In the genomic region with DNA sequence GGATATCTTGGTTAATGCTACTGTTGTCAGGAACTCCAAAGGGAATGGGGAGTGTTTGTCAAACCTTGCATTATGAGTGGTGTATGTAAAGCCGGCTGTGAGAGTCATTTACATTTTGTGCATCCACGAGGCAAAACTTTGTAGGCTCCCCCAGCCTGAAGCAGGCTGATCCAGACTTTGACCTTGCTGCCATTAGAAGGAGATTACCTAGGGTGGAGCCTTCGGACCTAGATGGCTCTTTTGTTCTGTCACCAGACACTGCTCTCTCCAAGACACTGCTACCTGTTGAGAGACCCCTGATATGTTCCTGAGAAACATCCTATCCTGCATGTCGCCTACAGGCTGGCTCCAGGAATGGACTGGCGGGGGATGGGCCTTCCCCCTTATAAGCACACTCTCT, we compare ENCODE assay signal across 26 mouse cellular contexts. TPM values are rescaled to one million over a fixed set of nuclear protein-coding genes. Genes with fewer than 3 reads are reported as not detected.
DNase-seq lines count a peak whose midpoint lies in the region; ATAC-seq and TF ChIP-seq lines count a peak whose summit lies in the region.
"Had no signal": no experiment of that assay in that cellular context is flagged by ENCODE, and none has a peak within 500 bp of the region (broad histone marks: within the 10 kb centered on the region; RNA-seq: fewer than 3 reads in every experiment).

No protein-coding gene starts in this region.

- DNase-seq in heart, adult 11 months, result peak; percentile 74
- DNase-seq in heart, adult 9 months (ENCODE audit: low spot score in 2 of 2), result no peak
- no peak for DNase-seq in liver, embryonic 11.5 days (ENCODE audit: low spot score)
- DNase-seq in ES-E14 (ENCODE audit: low read depth, low spot score) (peak; percentile 19), ZHBTc4 (ENCODE audit: low read depth, low spot score) (peak; percentile 76)
- no peak for DNase-seq in midbrain, embryonic 11.5 days (ENCODE audit: low spot score, missing footprints)
- DNase-seq: adrenal gland, adult 2 months; adrenal gland, postnatal 10 days; adrenal gland, postnatal 25 days; B cell, adult 2 months; cerebellum, adult 11-12 months; cerebellum, adult 2 months; cerebellum, adult 9-10 months; cerebellum, postnatal 14 days; cerebellum, postnatal 36 days; embryo, embryonic 11 days had no signal

- no peak for ATAC-seq in liver, embryonic 15.5 days (ENCODE audit: insufficient read depth)
- no peak for ATAC-seq in liver, embryonic 11.5 days (replicated peaks; ENCODE audit: low FRiP score)
- ATAC-seq in midbrain, embryonic 11.5 days (ENCODE audit: low FRiP score), result no peak
- no peak for ATAC-seq in cerebellum, adult (ENCODE audit: insufficient number of reproducible peaks, low FRiP score, low TSS enrichment)
- ATAC-seq: CD4-positive, CD25-positive, alpha-beta regulatory T cell, adult 4 months; forebrain, embryonic 14.5 days; forebrain, embryonic 16.5 days had no signal

- in situ Hi-C loops in ES-E14 (cut with MboI; ENCODE audit: low sequenced_read_pairs in 2 of 2, unreplicated experiment in 2 of 2), result no loop called here

- H3K9me3 ChIP-seq in liver, embryonic 15.5 days (replicated peaks), result no peaks in the 10 kb centered on the region
- no peaks in the 10 kb centered on the region for H3K9me3 ChIP-seq in liver, embryonic 11.5 days (ENCODE audit: control insufficient read depth, low read length)
- peaks cover 9% of the 10 kb centered on the region for H3K9me3 ChIP-seq in ES-E14 (ENCODE audit: control insufficient read depth, insufficient read depth, low read depth, low read length)
- H3K9me3 ChIP-seq in midbrain, embryonic 11.5 days (ENCODE audit: control insufficient read depth, low read length), result no peaks in the 10 kb centered on the region
- H3K9me3 ChIP-seq: embryonic facial prominence, embryonic 13.5 days; embryonic facial prominence, embryonic 15.5 days; forebrain, embryonic 10.5 days; forebrain, embryonic 12.5 days had no signal

- WGBS in liver, embryonic 15.5 days (ENCODE audit: insufficient replicate concordance), result 70% methylated on average over 5 of the region's 5 CpGs
- WGBS in liver, embryonic 11.5 days, result 66% methylated on average over 5 of the region's 5 CpGs
- WGBS in midbrain, embryonic 11.5 days, result 68% methylated on average over 5 of the region's 5 CpGs

- H3K4me2 ChIP-seq in liver, embryonic 15.5 days, result no peak overlapping the region
- H3K4me2 ChIP-seq in liver, embryonic 11.5 days, result no peak overlapping the region
- no peak overlapping the region for H3K4me2 ChIP-seq in midbrain, embryonic 11.5 days
- H3K4me2 ChIP-seq: embryonic facial prominence, embryonic 13.5 days; embryonic facial prominence, embryonic 15.5 days; forebrain, embryonic 12.5 days had no signal

- H3K9ac ChIP-seq in liver, embryonic 15.5 days, result no peak overlapping the region
- H3K9ac ChIP-seq in liver, embryonic 11.5 days (ENCODE audit: low read depth, low read length), result no peak overlapping the region
- H3K9ac ChIP-seq in ES-E14 (ENCODE audit: insufficient read depth, low read depth, low read length, poor library complexity, severe bottlenecking), result no peak overlapping the region
- no peak overlapping the region for H3K9ac ChIP-seq in midbrain, embryonic 11.5 days (ENCODE audit: low read length)
- H3K9ac ChIP-seq: embryonic facial prominence, embryonic 13.5 days; embryonic facial prominence, embryonic 15.5 days; forebrain, embryonic 12.5 days had no signal

- no peaks in the 10 kb centered on the region for H3K27me3 ChIP-seq in liver, embryonic 15.5 days
- H3K27me3 ChIP-seq in liver, embryonic 11.5 days (replicated peaks; ENCODE audit: control insufficient read depth, insufficient read depth, low read length), result no peaks in the 10 kb centered on the region
- no peaks in the 10 kb centered on the region for H3K27me3 ChIP-seq in midbrain, embryonic 11.5 days (ENCODE audit: control insufficient read depth, insufficient read depth, low read length)
- H3K27me3 ChIP-seq: embryonic facial prominence, embryonic 13.5 days; embryonic facial prominence, embryonic 15.5 days had no signal

- H3K4me1 ChIP-seq in liver, embryonic 15.5 days (replicated peaks), result peaks cover 67% of the 10 kb centered on the region
- H3K4me1 ChIP-seq in liver, embryonic 11.5 days (replicated peaks; ENCODE audit: control insufficient read depth, insufficient read depth, low read length), result peaks cover 20% of the 10 kb centered on the region
- peaks cover 2 to 5% of the 10 kb centered on the region in 2 experiments; a peak in 2 of 4 replicates for H3K4me1 ChIP-seq in ES-E14 (ENCODE audit: control insufficient read depth in 2 of 2, insufficient read depth in 2 of 2, low read length in 2 of 2, poor library complexity in 1 of 2)
- H3K4me1 ChIP-seq in midbrain, embryonic 11.5 days (ENCODE audit: control insufficient read depth, insufficient read depth, low read length), result no peaks in the 10 kb centered on the region
- H3K4me1 ChIP-seq: embryonic facial prominence, embryonic 13.5 days; embryonic facial prominence, embryonic 15.5 days; forebrain, embryonic 12.5 days had no signal

- 0 out of 2 replicates have a peak overlapping the region, but pooled peaks have one; percentile 7 for H3K27ac ChIP-seq in liver, embryonic 15.5 days (replicated peaks)
- H3K27ac ChIP-seq in liver, embryonic 11.5 days (ENCODE audit: low read depth, low read length), result no peak overlapping the region
- no peak overlapping the region for H3K27ac ChIP-seq in ES-E14 (ENCODE audit: insufficient read depth, low read depth, low read length, poor library complexity, severe bottlenecking)
- H3K27ac ChIP-seq in midbrain, embryonic 11.5 days (ENCODE audit: low read depth, low read length), result no peak overlapping the region
- H3K27ac ChIP-seq: embryonic facial prominence, embryonic 13.5 days; embryonic facial prominence, embryonic 15.5 days; forebrain, embryonic 10.5 days; forebrain, embryonic 12.5 days had no signal

- H3K36me3 ChIP-seq in liver, embryonic 15.5 days (replicated peaks), result no peaks in the 10 kb centered on the region
- H3K36me3 ChIP-seq in liver, embryonic 11.5 days (ENCODE audit: control insufficient read depth, insufficient read depth, low read length), result no peaks in the 10 kb centered on the region
- no peaks in the 10 kb centered on the region for H3K36me3 ChIP-seq in ES-E14 (ENCODE audit: control insufficient read depth, insufficient read depth, low read length, poor library complexity, severe bottlenecking)
- no peaks in the 10 kb centered on the region for H3K36me3 ChIP-seq in midbrain, embryonic 11.5 days (ENCODE audit: control insufficient read depth, insufficient read depth, low read length)
- H3K36me3 ChIP-seq: embryonic facial prominence, embryonic 13.5 days; embryonic facial prominence, embryonic 15.5 days; forebrain, embryonic 10.5 days; forebrain, embryonic 12.5 days had no signal

- no peak overlapping the region for H3K4me3 ChIP-seq in liver, embryonic 15.5 days (replicated peaks)
- H3K4me3 ChIP-seq in liver, embryonic 11.5 days (ENCODE audit: low read depth, low read length), result no peak overlapping the region
- no peak overlapping the region for H3K4me3 ChIP-seq in ES-E14 (ENCODE audit: insufficient read depth in 1 of 2, low read depth in 1 of 2, low read length in 2 of 2, poor library complexity in 1 of 2, severe bottlenecking in 1 of 2)
- no peak overlapping the region for H3K4me3 ChIP-seq in midbrain, embryonic 11.5 days (ENCODE audit: low read depth, low read length)
- H3K4me3 ChIP-seq: embryonic facial prominence, embryonic 13.5 days; embryonic facial prominence, embryonic 15.5 days; erythroblast, embryonic 14.5 days; forebrain, embryonic 10.5 days; forebrain, embryonic 12.5 days had no signal

TF ChIP-seq in ES-E14, 5 proteins besides CTCF, POLR2A, EP300 and RAD21:
- TF ChIP-seq ZNF384 (IDR thresholded peaks at IDR 0.05; ENCODE audit: low read depth, low read length) (no peak), MAFK (IDR thresholded peaks at IDR 0.05; ENCODE audit: insufficient read depth, low read depth, low read length) (no peak), HCFC1 (IDR thresholded peaks at IDR 0.05; ENCODE audit: borderline replicate concordance, insufficient read depth, low read length) (no peak), CHD2 (IDR thresholded peaks at IDR 0.05; ENCODE audit: low read depth, low read length) (no peak)
TF ChIP-seq in ES-E14: peak in this region for 0.

RNA-seq across cellular contexts. Expression of a gene that starts 4.7 kb away (rescaled TPM):
- 25.5 and 27.4 TPM in 2 replicates for polyA plus RNA-seq in liver, embryonic 15.5 days (2015; fragmentation: Nextera tagmentation; extraction: Ambion mirVana)
- polyA plus RNA-seq in liver, embryonic 11.5 days (2014; fragmentation: Nextera tagmentation; extraction: Ambion mirVana), result 54.8 and 58.3 TPM in 2 replicates
- total RNA-seq in ES-E14 (2012; rRNA removed), result 29.9 and 34.2 TPM in 2 replicates
- polyA plus RNA-seq in midbrain, embryonic 11.5 days (2014; fragmentation: Nextera tagmentation; extraction: Ambion mirVana), result 38.1 and 43.9 TPM in 2 replicates

Comparison
In these comparisons a context has a peak if more than half of its experiments do, and no peak if none do; other contexts are left out.
1. DNase-seq: peak in heart, adult 11 months (single experiment), ES-E14 (single experiment) and ZHBTc4 (single experiment); none in heart, adult 9 months (0 of 2), liver, embryonic 11.5 days (single experiment) and midbrain, embryonic 11.5 days (single experiment).